Mouse (Mus musculus) small intestine, adult 2 months (tissue): Measurements from ENCODE around the gene Hoxa10.

ENCODE experiments used
- CTCF ChIP-seq: fragments of 200-500 bp; IDR thresholded peaks from 2 replicates; pipeline ENCODE4 v1.5.1; 2012; ENCODE audit warnings: low read depth, mild to moderate bottlenecking, control low read depth, inconsistent platforms, low read length, moderate library complexity, mixed read lengths; ENCODE audit not compliant: insufficient replicate concordance, insufficient read length; ENCODE audit errors: extremely low read depth
- POLR2A ChIP-seq: fragments of 200-500 bp; IDR thresholded peaks from 2 replicates; pipeline ENCODE4 v1.6.1; 2012; ENCODE audit warnings: low read depth, mild to moderate bottlenecking, control low read depth, inconsistent platforms, low read length, moderate library complexity

DNA sequence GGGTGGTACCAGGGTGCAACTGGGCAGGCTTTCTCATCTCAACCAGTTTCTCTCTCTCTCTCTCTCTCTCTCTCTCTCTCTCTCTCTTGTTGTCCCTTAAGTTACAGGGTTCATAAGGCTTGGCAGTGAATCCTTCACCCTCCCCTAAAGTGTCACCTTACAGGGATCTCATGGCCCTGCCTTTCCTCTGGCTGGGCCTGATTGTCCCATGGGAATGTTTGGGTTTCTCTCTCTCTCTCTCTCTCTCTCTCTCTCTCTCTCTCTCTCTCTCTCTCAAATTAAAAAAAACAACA, 33.0 kb downstream of the Hoxa10 start:
- TF ChIP-seq CTCF (no peak), POLR2A (no peak)
